Comparison of ENCODE assay signal across 7 mouse cellular contexts in genomic region chr5:34186391-34186790, GRCm38 (mm10). TPM values are rescaled to one million over a fixed set of nuclear protein-coding genes. Genes with fewer than 3 reads are reported as not detected.
DNase-seq lines count a peak whose midpoint lies in the region; ATAC-seq and TF ChIP-seq lines count a peak whose summit lies in the region.

No protein-coding gene starts in this region.

- no peaks in the 10 kb centered on the region for H3K9me3 ChIP-seq in lung, embryonic 14.5 days (ENCODE audit: low read depth, low read length)
- H3K9me3 ChIP-seq in embryonic facial prominence, embryonic 13.5 days, result no peaks in the 10 kb centered on the region
- H3K9me3 ChIP-seq in hindbrain, embryonic 10.5 days, result no peaks in the 10 kb centered on the region
- no peaks in the 10 kb centered on the region for H3K9me3 ChIP-seq in liver, postnatal 0 days (ENCODE audit: low read length)

- peak overlapping the region; percentile 77 for H3K4me2 ChIP-seq in lung, embryonic 14.5 days
- peak overlapping the region; percentile 89 for H3K4me2 ChIP-seq in embryonic facial prominence, embryonic 13.5 days
- H3K4me2 ChIP-seq in liver, postnatal 0 days (ENCODE audit: low read depth, low read length), result peak overlapping the region; percentile 97

- peak overlapping the region; percentile 77 for H3K9ac ChIP-seq in lung, embryonic 14.5 days
- peak overlapping the region; percentile 83 for H3K9ac ChIP-seq in embryonic facial prominence, embryonic 13.5 days
- H3K9ac ChIP-seq in liver, postnatal 0 days (replicated peaks), result peak overlapping the region; percentile 81

- DNase-seq in lung, embryonic 14.5 days, result no peak
- no peak for DNase-seq in lung, postnatal 36 days
- DNase-seq in hindbrain, embryonic 10.5 days (ENCODE audit: low spot score), result no peak
- no peak for DNase-seq in liver, postnatal 0 days
- no peak for DNase-seq in MN1 (ENCODE audit: low spot score)
- no peak for DNase-seq in embryo, embryonic 10.5 days (ENCODE audit: low spot score)

- H3K27ac ChIP-seq in lung, embryonic 14.5 days (ENCODE audit: low read depth), result peak overlapping the region; percentile 95; the same call in 1 of the 2 replicates
- peak overlapping the region; percentile 89 for H3K27ac ChIP-seq in embryonic facial prominence, embryonic 13.5 days
- peak overlapping the region; percentile 90 for H3K27ac ChIP-seq in hindbrain, embryonic 10.5 days
- H3K27ac ChIP-seq in liver, postnatal 0 days (ENCODE audit: low read depth), result peak overlapping the region; percentile 96

- WGBS in lung, embryonic 14.5 days, result 48% methylated on average over 2 of the region's 2 CpGs
- 57% methylated on average over 2 of the region's 2 CpGs for WGBS in embryonic facial prominence, embryonic 13.5 days
- WGBS in hindbrain, embryonic 10.5 days, result 66% methylated on average over 2 of the region's 2 CpGs
- 45% methylated on average over 2 of the region's 2 CpGs for WGBS in liver, postnatal 0 days (ENCODE audit: insufficient replicate concordance)

- peaks cover 12% of the 10 kb centered on the region; the same call in 1 of the 2 replicates for H3K4me1 ChIP-seq in lung, embryonic 14.5 days (ENCODE audit: insufficient read depth)
- H3K4me1 ChIP-seq in embryonic facial prominence, embryonic 13.5 days, result peaks cover 57% of the 10 kb centered on the region
- peaks cover 54% of the 10 kb centered on the region for H3K4me1 ChIP-seq in hindbrain, embryonic 10.5 days (replicated peaks)
- H3K4me1 ChIP-seq in liver, postnatal 0 days (ENCODE audit: insufficient read depth), result peaks cover 50% of the 10 kb centered on the region

- no peaks in the 10 kb centered on the region for H3K27me3 ChIP-seq in lung, embryonic 14.5 days (ENCODE audit: insufficient read depth, low read length)
- H3K27me3 ChIP-seq in embryonic facial prominence, embryonic 13.5 days, result no peaks in the 10 kb centered on the region
- H3K27me3 ChIP-seq in hindbrain, embryonic 10.5 days (ENCODE audit: insufficient read depth, poor library complexity, severe bottlenecking), result peaks cover 4% of the 10 kb centered on the region
- no peaks in the 10 kb centered on the region for H3K27me3 ChIP-seq in liver, postnatal 0 days (ENCODE audit: insufficient read depth, low read length)

- TF ChIP-seq CTCF in lung, embryonic 14.5 days (IDR thresholded peaks at IDR 0.05; ENCODE audit: low read depth), result no peak
- TF ChIP-seq CTCF in liver, postnatal 0 days (IDR thresholded peaks at IDR 0.05; ENCODE audit: low read depth), result no peak

- peaks cover 31% of the 10 kb centered on the region for H3K36me3 ChIP-seq in lung, embryonic 14.5 days (ENCODE audit: insufficient read depth)
- peaks cover 30% of the 10 kb centered on the region for H3K36me3 ChIP-seq in embryonic facial prominence, embryonic 13.5 days
- peaks cover 28% of the 10 kb centered on the region for H3K36me3 ChIP-seq in hindbrain, embryonic 10.5 days
- H3K36me3 ChIP-seq in liver, postnatal 0 days (replicated peaks; ENCODE audit: insufficient read depth, low read length), result peaks cover 8% of the 10 kb centered on the region; the same call in 1 of the 2 replicates

- TF ChIP-seq EP300 in liver, postnatal 0 days (IDR thresholded peaks at IDR 0.05; ENCODE audit: low read depth), result no peak

- H3K4me3 ChIP-seq in lung, embryonic 14.5 days (ENCODE audit: low read depth, low read length), result peak overlapping the region; percentile 93
- peak overlapping the region; percentile 97 for H3K4me3 ChIP-seq in embryonic facial prominence, embryonic 13.5 days
- peak overlapping the region; percentile 79 for H3K4me3 ChIP-seq in hindbrain, embryonic 10.5 days
- H3K4me3 ChIP-seq in liver, postnatal 0 days (ENCODE audit: low read depth, low read length), result peak overlapping the region; percentile 87

- no peak for ATAC-seq in lung, embryonic 14.5 days (ENCODE audit: insufficient read depth)
- no peak for ATAC-seq in embryonic facial prominence, embryonic 13.5 days (ENCODE audit: insufficient number of reproducible peaks, insufficient read depth, low FRiP score, low TSS enrichment, low read depth)
- ATAC-seq in liver, postnatal 0 days, result no peak

RNA-seq across cellular contexts. Expression of gene Mxd4, which starts 1.1 kb away (rescaled TPM):
- polyA plus RNA-seq in lung, embryonic 14.5 days (2014; fragmentation: Nextera tagmentation; extraction: Ambion mirVana), result 47.6 and 50.8 TPM in 2 replicates
- 41.1 and 44.7 TPM in 2 replicates for polyA plus RNA-seq in embryonic facial prominence, embryonic 13.5 days (2015; fragmentation: Nextera tagmentation; extraction: Ambion mirVana)
- 21.6 and 26.3 TPM in 2 replicates for polyA plus RNA-seq in hindbrain, embryonic 10.5 days (2016; fragmentation: Nextera tagmentation; extraction: Ambion mirVana)
- 7.5 and 9.4 TPM in 2 replicates for polyA plus RNA-seq in liver, postnatal 0 days (2015; fragmentation: Nextera tagmentation; extraction: Ambion mirVana)

RNA-seq across cellular contexts. Expression of gene Haus3, which starts 17.1 kb away (rescaled TPM):
- 44.0 and 46.8 TPM in 2 replicates for polyA plus RNA-seq in lung, embryonic 14.5 days (2014; fragmentation: Nextera tagmentation; extraction: Ambion mirVana)
- polyA plus RNA-seq in embryonic facial prominence, embryonic 13.5 days (2015; fragmentation: Nextera tagmentation; extraction: Ambion mirVana), result 40.8 and 41.9 TPM in 2 replicates
- 35.0 and 46.0 TPM in 2 replicates for polyA plus RNA-seq in hindbrain, embryonic 10.5 days (2016; fragmentation: Nextera tagmentation; extraction: Ambion mirVana)
- polyA plus RNA-seq in liver, postnatal 0 days (2015; fragmentation: Nextera tagmentation; extraction: Ambion mirVana), result 12.3 and 14.0 TPM in 2 replicates

RNA-seq across cellular contexts. Expression of gene Poln, which starts 17.1 kb away (rescaled TPM):
- 1.2 and 1.4 TPM in 2 replicates for polyA plus RNA-seq in lung, embryonic 14.5 days (2014; fragmentation: Nextera tagmentation; extraction: Ambion mirVana)
- polyA plus RNA-seq in embryonic facial prominence, embryonic 13.5 days (2015; fragmentation: Nextera tagmentation; extraction: Ambion mirVana), result 0.60 and 1.2 TPM in 2 replicates
- polyA plus RNA-seq in hindbrain, embryonic 10.5 days (2016; fragmentation: Nextera tagmentation; extraction: Ambion mirVana), result 0.54 and 0.56 TPM in 2 replicates
- 0.38 and 0.47 TPM in 2 replicates for polyA plus RNA-seq in liver, postnatal 0 days (2015; fragmentation: Nextera tagmentation; extraction: Ambion mirVana)
